Mouse (Mus musculus) kidney, embryonic 14.5 days (tissue): ENCODE results near the gene Spc24. TPM values are rescaled to one million over a fixed set of nuclear protein-coding genes. Genes with fewer than 3 reads are reported as not detected.
A peak's percentile ranks its signal among the peaks of the same experiment; 100 is the strongest.
"Not testable (repeated sequence)": the region's sequence is repeated elsewhere in the genome, so short reads cannot be mapped to it uniquely, and the experiment has no call there.

Source experiments
- ATAC-seq: fragments of 200-750 bp; cut with Nextera tagmentation; 2 replicates; pipeline ENCODE4 v1.8.0; 2017; ENCODE audit warnings: moderate number of reproducible peaks, mild to moderate bottlenecking, moderate TSS enrichment, moderate library complexity; ENCODE audit not compliant: low FRiP score, low TSS enrichment
- H3K27ac ChIP-seq: fragments of 300-500 bp; sonication (generic); 2 replicates; pipeline ENCODE4 v1.5.1; 2014; ENCODE audit warnings: low read depth, mild to moderate bottlenecking, low read length, moderate library complexity, mixed read lengths
- H3K27me3 ChIP-seq: fragments of 300-500 bp; sonication (generic); 2 replicates; pipeline ENCODE4 v1.6.1; 2014; ENCODE audit warnings: mild to moderate bottlenecking, low read length; ENCODE audit not compliant: control insufficient read depth, insufficient read depth
- H3K36me3 ChIP-seq: fragments of 300-500 bp; sonication (generic); 2 replicates; pipeline ENCODE4 v1.6.1; 2014; ENCODE audit warnings: low read length, mixed read lengths; ENCODE audit not compliant: control insufficient read depth, insufficient read depth
- H3K4me1 ChIP-seq: fragments of 300-500 bp; sonication (generic); 2 replicates; pipeline ENCODE4 v1.6.1; 2014; ENCODE audit warnings: low read length, mixed read lengths; ENCODE audit not compliant: control insufficient read depth, insufficient read depth
- H3K4me2 ChIP-seq: fragments of 300-500 bp; sonication (generic); replicated peaks from 2 replicates; pipeline ENCODE4 v1.6.1; 2014; ENCODE audit warnings: low read depth, mild to moderate bottlenecking, low read length
- H3K4me3 ChIP-seq: fragments of 300-500 bp; sonication (generic); 2 replicates; pipeline ENCODE4 v1.5.1; 2014; ENCODE audit warnings: mild to moderate bottlenecking, low read length
- H3K9ac ChIP-seq: fragments of 300-500 bp; sonication (generic); 2 replicates; pipeline ENCODE4 v1.6.1; 2014; ENCODE audit warnings: low read depth, mild to moderate bottlenecking, low read length, moderate library complexity
- H3K9me3 ChIP-seq: fragments of 300-500 bp; sonication (generic); 2 replicates; pipeline ENCODE4 v1.6.1; 2016; ENCODE audit warnings: low read length; ENCODE audit not compliant: control insufficient read depth
- WGBS: fragments of 180-500 bp; shearing (Covaris S2); extraction: QIAGEN DNeasy Blood & Tissue Kit; methylation state at CpG from one replicate; pipeline ENCODE4 v1.1.7; 2014; 5-methylcytosine and 5-hydroxymethylcytosine counted together
- polyA plus RNA-seq: library from polyadenylated mRNA; unstranded; fragments of >200 nt; fragmentation: Nextera tagmentation; extraction: Ambion mirVana; gene quantifications from 2 replicates; pipeline ENCODE4 v1.2.1, GENCODE M21; 2014

Gene Spc24
- polyA plus RNA-seq, 1 experiment from 2014 or later: 139 TPM

DNA sequence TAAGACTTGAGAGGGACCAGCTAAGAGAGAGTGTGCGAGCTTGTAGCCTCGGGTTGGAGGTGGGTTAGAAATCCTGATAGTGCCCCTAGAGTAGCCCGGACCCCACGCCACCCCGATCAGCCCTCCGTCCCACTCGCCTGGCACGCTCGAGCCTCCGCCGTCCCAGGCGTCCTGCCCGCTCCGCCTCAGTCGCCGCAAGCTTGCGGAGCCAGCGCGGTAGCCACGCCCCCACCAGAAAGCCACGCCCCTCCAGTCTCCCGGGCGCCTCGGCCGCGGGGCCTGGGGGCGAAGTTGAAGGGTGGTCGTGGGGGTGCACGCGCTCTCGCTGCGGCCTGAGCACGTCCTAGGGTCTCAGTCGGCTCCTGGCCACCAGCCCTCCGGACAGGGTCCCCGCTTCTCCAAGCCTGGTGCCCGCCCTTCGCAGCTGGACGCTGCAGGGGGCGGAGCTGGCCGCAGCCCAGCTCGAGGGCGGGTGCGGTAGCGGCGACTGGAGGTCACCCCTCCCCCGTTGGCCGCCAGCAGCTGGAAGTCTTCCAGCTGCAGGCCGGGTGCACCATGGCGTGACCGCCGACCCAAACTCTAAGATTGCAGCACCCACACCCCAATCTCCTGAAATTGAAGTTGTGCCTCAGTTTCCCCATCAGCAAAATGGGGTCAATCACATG, 38.4 kb upstream of the Spc24 start, which contains the start of gene Kank2:
Gene Kank2 (minus strand): TSS at position 400 of the 665 bp plus-strand sequence.
- Histone ChIP-seq H3K4me1 (peaks cover 20% of the 10 kb centered on the region), H3K9me3 (no peaks in the 10 kb centered on the region), H3K27me3 (no peaks in the 10 kb centered on the region), H3K27ac (peak within 1 kb of the TSS; percentile 96), H3K4me3 (peak within 1 kb of the TSS; percentile 88), H3K4me2 (peak within 1 kb of the TSS; percentile 63), H3K36me3 (peaks cover 33% of the 10 kb centered on the region), H3K9ac (peak within 1 kb of the TSS; percentile 89)
- peak; percentile 85 for ATAC-seq
- under 1% methylated on average over 52 of the region's 52 CpGs for WGBS

DNA sequence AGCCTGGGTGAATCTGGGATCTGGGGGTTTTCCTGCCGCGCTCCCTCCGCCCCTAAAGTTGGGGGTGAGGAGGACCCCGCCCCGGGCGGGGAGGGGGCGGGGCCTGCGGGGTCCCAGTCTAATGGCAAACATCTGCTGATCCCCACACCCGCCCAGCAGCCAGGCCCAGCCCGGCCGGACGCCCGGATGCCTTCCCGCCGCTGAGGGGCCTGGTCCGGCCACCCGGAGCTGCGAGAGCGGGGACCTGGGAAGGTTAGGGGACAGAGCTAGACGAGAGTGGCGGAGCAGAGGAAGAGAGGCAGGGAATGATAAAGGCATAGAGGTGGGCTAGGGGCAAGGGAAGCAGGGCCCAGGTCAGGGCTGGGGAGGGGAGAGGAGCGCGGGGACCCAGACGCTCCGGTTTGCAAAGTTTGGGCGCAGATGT, 37.8 kb upstream of the Spc24 start:
- H3K36me3 ChIP-seq: peaks cover 38% of the 10 kb centered on the region
- H3K4me1 ChIP-seq: peaks cover 20% of the 10 kb centered on the region
- H3K9ac ChIP-seq: peak overlapping the region; percentile 89
- under 1% methylated on average over 21 of the region's 26 CpGs for WGBS
- no peaks in the 10 kb centered on the region for H3K9me3 ChIP-seq
- H3K27me3 ChIP-seq: no peaks in the 10 kb centered on the region
- ATAC-seq: peak; percentile 75
- peak overlapping the region; percentile 63 for H3K4me2 ChIP-seq
- H3K4me3 ChIP-seq: peak overlapping the region; percentile 88
- H3K27ac ChIP-seq: peak overlapping the region; percentile 96

DNA sequence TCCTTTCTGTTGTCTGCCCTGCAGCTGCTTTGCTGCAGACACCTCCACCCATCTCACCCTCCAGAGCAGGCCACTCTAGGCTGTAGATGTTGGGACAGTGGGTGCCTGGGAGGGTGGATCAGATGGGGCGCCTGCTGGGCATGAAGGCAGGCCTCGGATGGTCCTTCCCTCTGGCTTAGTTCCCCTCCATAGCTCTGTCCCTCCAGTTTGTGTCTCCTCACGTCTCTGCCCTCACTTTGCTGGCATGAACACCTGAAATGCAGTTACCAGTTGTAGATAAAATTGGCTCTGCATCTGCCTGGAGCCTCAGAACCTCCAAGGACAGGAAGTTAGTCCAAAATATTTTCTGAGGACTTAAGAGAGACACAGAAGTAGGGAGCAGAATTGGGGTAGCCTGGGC, 36.8 kb upstream of the Spc24 start:
- H3K36me3 ChIP-seq: peaks cover 43% of the 10 kb centered on the region
- no peaks in the 10 kb centered on the region for H3K9me3 ChIP-seq
- 67% methylated on average over 3 of the region's 3 CpGs for WGBS
- no peaks in the 10 kb centered on the region for H3K27me3 ChIP-seq
- peak overlapping the region; percentile 88; the same call in 1 of the 2 replicates for H3K4me3 ChIP-seq
- H3K9ac ChIP-seq: peak overlapping the region; percentile 2; the same call in 1 of the 2 replicates
- H3K27ac ChIP-seq: peak overlapping the region; percentile 96; the same call in 1 of the 2 replicates
- no peak for ATAC-seq
- H3K4me1 ChIP-seq: peaks cover 26% of the 10 kb centered on the region
- H3K4me2 ChIP-seq: peak overlapping the region; percentile 63

DNA sequence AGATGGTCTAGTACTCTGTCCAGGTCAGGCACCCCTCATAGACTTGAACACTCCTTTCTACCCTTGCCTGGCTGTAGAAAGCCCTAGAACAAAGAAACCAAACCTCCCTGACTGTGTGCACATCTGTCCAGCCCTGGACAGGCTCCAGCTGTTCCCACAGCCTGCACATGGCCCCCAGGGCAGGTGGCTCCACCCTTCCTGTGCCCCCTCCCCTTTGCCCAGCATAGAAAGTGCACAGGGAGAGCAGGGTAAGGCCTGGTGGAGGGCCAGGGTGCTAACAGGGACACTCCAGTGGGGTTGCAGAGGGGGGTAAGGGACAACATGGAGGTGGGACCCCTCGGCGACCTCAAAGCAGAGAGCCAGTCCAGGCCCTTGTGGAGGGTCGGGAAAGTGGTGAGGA, 36.2 kb upstream of the Spc24 start:
- H3K36me3 ChIP-seq: peaks cover 45% of the 10 kb centered on the region
- H3K27ac ChIP-seq: peak overlapping the region; percentile 53
- 42% methylated on average over 3 of the region's 3 CpGs for whole genome bisulfite sequencing
- H3K4me2 ChIP-seq: peak overlapping the region; percentile 63
- peak overlapping the region; percentile 52 for H3K9ac ChIP-seq
- H3K4me1 ChIP-seq: peaks cover 26% of the 10 kb centered on the region
- no peaks in the 10 kb centered on the region for H3K9me3 ChIP-seq
- ATAC-seq: peak; percentile 19; the same call in 1 of the 2 replicates
- H3K27me3 ChIP-seq: no peaks in the 10 kb centered on the region
- H3K4me3 ChIP-seq: peak overlapping the region; percentile 88; the same call in 1 of the 2 replicates

DNA sequence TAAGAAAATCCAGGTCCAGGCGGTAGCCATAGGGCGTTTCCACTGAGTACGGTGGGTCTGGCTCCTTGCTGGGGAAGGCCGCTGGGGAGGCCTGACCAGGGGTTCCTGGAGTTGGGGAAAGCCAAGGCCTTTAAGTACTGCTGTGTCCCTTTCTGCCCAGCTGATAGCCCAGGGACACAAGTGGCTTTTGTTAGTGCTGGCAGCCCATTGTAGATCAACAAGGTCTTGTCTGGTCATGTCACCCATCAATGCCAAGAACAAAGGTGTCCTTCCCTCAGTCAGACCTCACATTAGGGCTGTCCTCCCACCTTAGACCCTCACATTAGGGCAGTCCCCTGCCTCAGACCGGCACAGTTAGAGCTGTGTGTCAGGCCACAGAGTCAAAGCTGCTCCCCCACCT, 35.5 kb upstream of the Spc24 start:
- ATAC-seq: no peak
- no peaks in the 10 kb centered on the region for H3K27me3 ChIP-seq
- peak overlapping the region; percentile 63 for H3K4me2 ChIP-seq
- peaks cover 51% of the 10 kb centered on the region for H3K36me3 ChIP-seq
- H3K4me1 ChIP-seq: peaks cover 26% of the 10 kb centered on the region
- WGBS: 74% methylated on average over 5 of the region's 5 CpGs
- H3K9ac ChIP-seq: peak overlapping the region; percentile 52; the same call in 1 of the 2 replicates
- H3K9me3 ChIP-seq: no peaks in the 10 kb centered on the region
- peak overlapping the region; percentile 88; the same call in 1 of the 2 replicates for H3K4me3 ChIP-seq
- peak overlapping the region; percentile 53; the same call in 1 of the 2 replicates for H3K27ac ChIP-seq

DNA sequence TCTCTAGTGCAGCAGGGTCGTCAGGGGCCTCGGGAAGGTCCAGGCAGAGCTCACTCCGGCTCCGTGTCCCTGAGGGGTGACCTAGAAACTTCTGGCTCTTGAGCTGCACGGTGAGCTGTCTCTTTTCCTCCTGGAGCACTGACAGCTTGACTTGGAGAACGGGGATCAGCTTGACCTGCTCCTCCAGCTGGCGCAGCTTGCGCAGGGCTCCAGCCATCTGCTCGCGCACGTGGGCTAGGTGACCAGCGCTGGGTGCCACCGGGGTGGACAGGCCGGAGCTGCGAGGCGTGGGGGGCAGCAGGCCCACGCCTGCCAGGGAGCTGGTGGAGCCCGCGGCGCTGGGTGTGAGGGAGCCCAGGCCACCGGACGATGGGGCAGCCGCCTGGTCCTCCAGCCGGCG, 34.8 kb upstream of the Spc24 start:
- Histone ChIP-seq H3K27me3 (no peaks in the 10 kb centered on the region), H3K4me1 (peaks cover 26% of the 10 kb centered on the region), H3K27ac (no peak overlapping the region), H3K9me3 (no peaks in the 10 kb centered on the region), H3K4me3 (no peak overlapping the region), H3K36me3 (peaks cover 54% of the 10 kb centered on the region), H3K4me2 (no peak overlapping the region), H3K9ac (no peak overlapping the region)
- ATAC-seq: no peak
- 94% methylated on average over 25 of the region's 25 CpGs for WGBS

DNA sequence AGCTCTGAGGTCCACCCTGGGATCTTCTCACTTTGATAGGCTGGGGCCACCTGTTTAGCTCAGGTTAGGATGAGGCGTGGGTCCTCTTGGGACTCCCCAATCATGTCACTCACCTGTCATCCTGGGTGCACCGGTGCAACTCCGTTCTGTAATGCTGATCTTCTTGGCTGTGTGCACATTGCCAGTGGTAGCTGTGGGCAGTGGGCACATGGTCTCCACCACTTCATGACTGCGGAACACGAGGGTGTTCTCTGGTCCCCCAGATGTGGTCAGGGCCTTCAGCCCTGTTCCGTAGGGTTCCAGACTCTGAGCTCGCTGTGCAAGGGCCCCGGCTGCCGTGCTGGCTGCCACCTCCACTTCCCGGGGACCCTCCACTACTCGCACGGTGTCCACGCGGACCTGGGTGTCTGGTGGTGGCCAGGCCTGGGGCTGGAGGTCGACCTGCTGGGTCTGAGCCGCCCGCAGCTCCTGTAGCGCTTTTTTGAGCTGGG, 34.3 kb upstream of the Spc24 start:
- Histone ChIP-seq H3K4me2 (no peak overlapping the region), H3K27me3 (no peaks in the 10 kb centered on the region), H3K4me1 (peaks cover 26% of the 10 kb centered on the region), H3K9me3 (no peaks in the 10 kb centered on the region), H3K4me3 (no peak overlapping the region), H3K9ac (no peak overlapping the region), H3K36me3 (peaks cover 57% of the 10 kb centered on the region), H3K27ac (no peak overlapping the region)
- 95% methylated on average over 18 of the region's 18 CpGs for WGBS
- no peak for ATAC-seq

DNA sequence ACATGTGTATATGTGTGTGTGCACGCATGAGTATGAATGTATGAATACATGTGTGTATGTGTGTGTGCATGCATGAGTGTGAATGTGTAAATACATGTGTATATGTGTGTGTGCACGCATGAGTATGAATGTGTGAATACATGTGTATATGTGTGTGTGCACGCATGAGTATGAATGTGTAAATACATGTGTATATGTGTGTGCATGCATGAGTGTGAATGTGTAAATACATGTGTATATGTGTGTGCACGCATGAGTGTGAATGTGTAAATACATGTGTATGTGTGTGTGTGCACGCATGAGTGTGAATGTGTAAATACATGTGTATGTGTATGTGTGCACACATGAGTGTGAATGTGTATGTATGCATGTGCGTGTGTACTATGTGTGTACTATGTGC, 33.4 kb upstream of the Spc24 start:
- Histone ChIP-seq H3K4me1 (peaks cover 26% of the 10 kb centered on the region), H3K36me3 (peaks cover 63% of the 10 kb centered on the region)
- not testable (repeated sequence) for ATAC-seq, H3K4me3 ChIP-seq, H3K9ac ChIP-seq, H3K9me3 ChIP-seq, H3K27me3 ChIP-seq, H3K27ac ChIP-seq, H3K4me2 ChIP-seq
- WGBS: 98% methylated on average over 6 of the region's 6 CpGs

DNA sequence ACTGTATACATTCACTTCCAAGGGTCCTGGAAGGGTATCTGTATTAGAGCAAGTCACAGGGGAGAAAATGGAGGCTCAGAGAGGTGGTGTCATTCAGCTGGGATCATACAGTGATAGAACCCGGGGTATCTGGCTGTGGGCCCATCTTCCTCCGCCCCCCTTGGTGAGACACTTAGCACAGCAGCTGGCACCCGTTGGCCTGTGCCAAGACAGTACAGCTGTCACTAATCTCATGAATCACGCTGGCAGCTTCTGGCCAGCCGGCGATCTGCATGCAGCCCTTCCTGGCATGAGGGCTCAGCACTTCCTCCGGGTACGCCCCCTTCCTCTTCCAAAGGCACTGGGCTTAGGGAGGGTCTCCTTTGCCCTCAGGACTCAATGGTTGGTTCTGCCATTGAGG, 32.5 kb upstream of the Spc24 start:
- peak overlapping the region; percentile 15; the same call in 1 of the 2 replicates for H3K4me2 ChIP-seq
- H3K4me3 ChIP-seq: peak overlapping the region; percentile 6; the same call in 1 of the 2 replicates
- peaks cover 28% of the 10 kb centered on the region for H3K4me1 ChIP-seq
- H3K36me3 ChIP-seq: peaks cover 72% of the 10 kb centered on the region
- 28% methylated on average over 8 of the region's 8 CpGs for WGBS
- no peaks in the 10 kb centered on the region for H3K27me3 ChIP-seq
- no peak overlapping the region; the same call in 1 of the 2 replicates for H3K9ac ChIP-seq
- no peaks in the 10 kb centered on the region for H3K9me3 ChIP-seq
- H3K27ac ChIP-seq: no peak overlapping the region
- no peak for ATAC-seq
